Mouse (Mus musculus) heart, adult 2 months (tissue): ENCODE data around the gene Fer.

Source experiments
- CTCF ChIP-seq: fragments of 200-600 bp; IDR thresholded peaks from 2 replicates; pipeline ENCODE4 v1.8.1; 2022; ENCODE audit warnings: antibody characterized with exemption, mild to moderate bottlenecking, moderate library complexity
- EP300 ChIP-seq: fragments of 200-500 bp; IDR thresholded peaks from 2 replicates; pipeline ENCODE4 v1.6.1; 2011; ENCODE audit warnings: low read depth, low read length, control low read depth; ENCODE audit not compliant: insufficient read depth
- POLR2A ChIP-seq: fragments of 200-500 bp; IDR thresholded peaks from 2 replicates; pipeline ENCODE4 v1.6.1; 2011; ENCODE audit warnings: mild to moderate bottlenecking, low read depth, low read length, control low read depth; ENCODE audit not compliant: insufficient read depth

DNA sequence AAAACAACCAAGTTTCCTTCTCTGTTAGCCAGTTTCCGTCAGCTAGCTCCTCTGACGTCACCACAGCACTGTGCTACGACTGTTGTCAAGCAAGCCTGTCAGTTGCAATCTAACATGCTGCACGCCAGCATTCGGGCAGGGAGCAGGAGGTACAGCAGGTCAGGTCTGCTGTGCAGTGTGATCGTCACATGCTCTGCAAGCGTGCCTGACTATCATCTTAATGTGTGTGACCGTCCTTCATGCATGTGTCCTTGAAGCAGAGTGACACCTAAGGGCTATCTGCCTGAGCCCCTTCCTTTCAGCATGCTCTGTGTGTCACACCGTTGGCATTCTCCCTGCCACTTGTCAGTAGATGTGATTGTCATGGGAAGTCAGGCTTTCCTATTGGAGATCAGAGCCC is 279.0 kb downstream of the Fer start:
- TF ChIP-seq POLR2A (no peak), CTCF (no peak), EP300 (peak; percentile 95)
